Mouse (Mus musculus) liver, embryonic 14 days (tissue): ENCODE data around the gene Hist2h2be. TPM values are rescaled to one million over a fixed set of nuclear protein-coding genes. Genes with fewer than 3 reads are reported as not detected.

ENCODE experiments used
- polyA plus RNA-seq: library from polyadenylated mRNA; depleted of rRNA; stranded (reverse); fragments of >200 nt; gene quantifications from 2 replicates; pipeline ENCODE4 v1.2.3, GENCODE M21; 2012; rRNA removed

Hist2h2be gene
- polyA plus RNA-seq, 1 experiment = 10.3 TPM

Other genes starting within 250 kb of the Hist2h2be start
- gene Plekho1, start 225.1 kb upstream of the Hist2h2be start, polyA plus RNA-seq = 9.2 and 10.8 TPM in 2 replicates
- 7.2 and 8.1 TPM in 2 replicates for gene Vps45, start 162.7 kb upstream of the Hist2h2be start, polyA plus RNA-seq
- gene Otud7b, start 116.6 kb upstream of the Hist2h2be start, polyA plus RNA-seq = 3.6 TPM in 2 replicates
- gene Mtmr11, start 59.1 kb upstream of the Hist2h2be start, polyA plus RNA-seq = 2.8 and 3.5 TPM in 2 replicates
- gene Sf3b4, start 48.8 kb upstream of the Hist2h2be start, polyA plus RNA-seq = 40.1 and 53.9 TPM in 2 replicates
- 0.32 and 0.33 TPM in 2 replicates for gene Sv2a, start 40.0 kb upstream of the Hist2h2be start, polyA plus RNA-seq
- 30.6 and 31.1 TPM in 2 replicates for gene Bola1, start 1.4 kb upstream of the Hist2h2be start, polyA plus RNA-seq
- gene Hist2h2ab, start 1.3 kb upstream of the Hist2h2be start, polyA plus RNA-seq = 0.89 and 1.2 TPM in 2 replicates
- gene Hist2h2ac, start 239 bp upstream of the Hist2h2be start, polyA plus RNA-seq = 17.7 and 18.2 TPM in 2 replicates
- 79.4 and 94.5 TPM in 2 replicates for gene Hist2h3c2, start 18.0 kb downstream of the Hist2h2be start, polyA plus RNA-seq
- gene Hist2h2aa2, start 19.2 kb downstream of the Hist2h2be start, polyA plus RNA-seq = 23.7 and 29.8 TPM in 2 replicates
- 41.3 and 48.8 TPM in 2 replicates for gene Hist2h2aa1, start 24.4 kb downstream of the Hist2h2be start, polyA plus RNA-seq
- 2.4 and 2.8 TPM in 2 replicates for gene Hist2h3c1, start 25.6 kb downstream of the Hist2h2be start, polyA plus RNA-seq
- gene Hist2h4, start 42.2 kb downstream of the Hist2h2be start, polyA plus RNA-seq = 9.6 and 12.2 TPM in 2 replicates
- gene Hist2h3b, start 47.5 kb downstream of the Hist2h2be start, polyA plus RNA-seq = 63.6 and 74.6 TPM in 2 replicates
- 13.6 and 14.2 TPM in 2 replicates for gene Hist2h2bb, start 48.6 kb downstream of the Hist2h2be start, polyA plus RNA-seq
- 2.5 and 3.7 TPM in 2 replicates for gene Fcgr1, start 72.8 kb downstream of the Hist2h2be start, polyA plus RNA-seq
- gene BC107364, start 231.2 kb downstream of the Hist2h2be start, polyA plus RNA-seq = 0.02 and 0.05 TPM in 2 replicates